Mouse (Mus musculus): ENCODE results near the gene Olfr1425. TPM values are rescaled to one million over a fixed set of nuclear protein-coding genes. Genes with fewer than 3 reads are reported as not detected.
"Not testable (repeated sequence)": the region's sequence is repeated elsewhere in the genome, so short reads cannot be mapped to it uniquely, and the experiment has no call there.

The Olfr1425 gene
- polyA plus RNA-seq (2015; fragmentation: Nextera tagmentation; extraction: Ambion mirVana): not detected in 2 replicates

- H3K4me2 ChIP-seq (ENCODE audit: low read depth, low read length); ATAC-seq (ENCODE audit: insufficient read depth, low FRiP score); H3K27me3 ChIP-seq (ENCODE audit: control insufficient read depth, insufficient read depth, low read length); H3K36me3 ChIP-seq (ENCODE audit: control insufficient read depth, insufficient read depth, low read length); H3K9ac ChIP-seq (ENCODE audit: low read length); H3K4me1 ChIP-seq (ENCODE audit: control insufficient read depth, insufficient read depth, low read length); H3K9me3 ChIP-seq (replicated peaks; ENCODE audit: control insufficient read depth, low read length); H3K4me3 ChIP-seq (replicated peaks; ENCODE audit: low read length); H3K27ac ChIP-seq (ENCODE audit: low read length): not testable (repeated sequence)
- 84% methylated on average over 4 of the region's 4 CpGs for WGBS
Observed at GRCm38 (mm10) chr19:12077631-12078030, at the start of gene Olfr1425. TSS of gene Olfr1425 (minus strand) at chr19:12077731.

DNA sequence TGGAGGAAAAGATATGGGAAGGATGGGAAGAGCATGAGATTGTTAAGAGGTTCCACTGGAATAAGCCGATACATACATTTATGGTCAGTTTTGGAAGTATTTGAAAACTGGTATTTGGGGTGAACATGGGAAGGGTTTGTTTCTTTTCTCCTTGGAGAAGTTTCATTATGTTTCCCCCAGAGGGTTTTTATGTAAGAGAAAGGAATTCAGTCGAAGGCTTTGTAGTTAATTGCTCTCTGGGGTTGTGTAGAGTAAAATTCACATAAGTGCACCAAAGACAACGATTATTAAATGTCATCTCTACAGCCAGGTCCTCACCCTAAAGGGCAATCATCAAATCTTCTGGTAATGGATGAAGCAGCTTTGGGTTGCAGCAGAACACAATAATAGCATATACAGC is 45.6 kb upstream of the Olfr1425 start, which contains the start of gene Olfr76:
Olfr76 (minus strand) TSS at position 101 of the 400 bp plus-strand sequence.
- Histone ChIP-seq H3K36me3 (ENCODE audit: control insufficient read depth, insufficient read depth, low read length) (no peaks in the 10 kb centered on the region), H3K4me3 (replicated peaks; ENCODE audit: low read length) (no peak within 1 kb of the TSS), H3K9me3 (replicated peaks; ENCODE audit: control insufficient read depth, low read length) (no peaks in the 10 kb centered on the region), H3K4me1 (ENCODE audit: control insufficient read depth, insufficient read depth, low read length) (no peaks in the 10 kb centered on the region), H3K27me3 (ENCODE audit: control insufficient read depth, insufficient read depth, low read length) (no peaks in the 10 kb centered on the region), H3K4me2 (ENCODE audit: low read depth, low read length) (no peak within 1 kb of the TSS), H3K9ac (ENCODE audit: low read length) (no peak within 1 kb of the TSS), H3K27ac (ENCODE audit: low read length) (no peak within 1 kb of the TSS)
- ATAC-seq (ENCODE audit: insufficient read depth, low FRiP score): no peak
- 72% methylated on average over 3 of the region's 3 CpGs for WGBS

DNA sequence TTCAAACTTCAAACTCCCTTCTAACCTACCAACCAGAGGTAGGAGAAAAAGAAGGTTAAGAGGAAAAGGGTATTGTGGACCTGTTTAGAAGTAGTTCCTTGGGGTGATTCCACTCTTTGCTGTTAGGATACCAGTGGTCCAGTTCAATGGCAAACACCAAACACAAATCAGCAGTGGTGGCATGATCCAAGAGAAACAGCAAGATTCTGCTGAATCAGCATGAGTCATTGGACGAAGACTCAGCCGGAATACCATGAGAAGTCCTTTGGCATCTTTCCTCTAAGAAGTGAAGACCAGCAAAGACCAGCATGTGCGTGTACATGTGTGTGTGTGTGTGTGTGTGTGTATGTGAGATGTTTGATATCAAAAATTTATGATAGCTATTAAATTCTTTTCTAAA is 38.9 kb upstream of the Olfr1425 start:
- Histone ChIP-seq H3K27ac (ENCODE audit: low read length) (no peak overlapping the region), H3K27me3 (ENCODE audit: control insufficient read depth, insufficient read depth, low read length) (no peaks in the 10 kb centered on the region), H3K9ac (ENCODE audit: low read length) (no peak overlapping the region), H3K36me3 (ENCODE audit: control insufficient read depth, insufficient read depth, low read length) (no peaks in the 10 kb centered on the region), H3K4me2 (ENCODE audit: low read depth, low read length) (no peak overlapping the region), H3K4me1 (ENCODE audit: control insufficient read depth, insufficient read depth, low read length) (no peaks in the 10 kb centered on the region), H3K4me3 (replicated peaks; ENCODE audit: low read length) (no peak overlapping the region), H3K9me3 (replicated peaks; ENCODE audit: control insufficient read depth, low read length) (no peaks in the 10 kb centered on the region)
- 86% methylated on average over 3 of the region's 3 CpGs for WGBS
- no peak for ATAC-seq (ENCODE audit: insufficient read depth, low FRiP score)

DNA sequence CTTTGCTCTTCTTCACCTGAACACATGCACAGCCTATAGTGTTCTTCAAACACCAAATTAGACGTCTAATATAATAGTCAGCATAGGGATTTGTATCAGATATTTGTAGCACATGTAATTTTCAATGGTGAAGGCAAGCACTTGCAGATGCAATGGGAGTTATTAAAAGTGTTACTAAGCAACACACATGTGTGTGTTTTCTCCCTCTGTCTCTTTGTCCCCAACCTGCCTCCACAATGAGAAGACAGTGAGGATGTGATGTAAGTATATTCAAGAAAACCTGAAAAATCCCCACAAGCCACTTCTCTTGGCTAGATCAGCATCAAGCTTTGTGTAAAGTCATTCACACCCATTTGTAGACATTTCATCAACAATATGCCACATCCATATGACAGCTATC is 38.3 kb upstream of the Olfr1425 start, which contains the start of gene Olfr1428:
Olfr1428 (minus strand) TSS at position 101 of the 400 bp plus-strand sequence.
- Histone ChIP-seq H3K9me3 (replicated peaks; ENCODE audit: control insufficient read depth, low read length) (no peaks in the 10 kb centered on the region), H3K9ac (ENCODE audit: low read length) (no peak within 1 kb of the TSS), H3K4me3 (replicated peaks; ENCODE audit: low read length) (no peak within 1 kb of the TSS), H3K4me1 (ENCODE audit: control insufficient read depth, insufficient read depth, low read length) (no peaks in the 10 kb centered on the region), H3K36me3 (ENCODE audit: control insufficient read depth, insufficient read depth, low read length) (no peaks in the 10 kb centered on the region), H3K4me2 (ENCODE audit: low read depth, low read length) (no peak within 1 kb of the TSS), H3K27me3 (ENCODE audit: control insufficient read depth, insufficient read depth, low read length) (no peaks in the 10 kb centered on the region), H3K27ac (ENCODE audit: low read length) (no peak within 1 kb of the TSS)
- no peak for ATAC-seq (ENCODE audit: insufficient read depth, low FRiP score)
- 71% methylated on average over 1 of the region's 1 CpGs for WGBS

GRCm38 (mm10) chr19:12113807-12114206 is 36.3 kb upstream of the Olfr1425 start:
- Histone ChIP-seq H3K9me3 (replicated peaks; ENCODE audit: control insufficient read depth, low read length) (no peaks in the 10 kb centered on the region), H3K4me2 (ENCODE audit: low read depth, low read length) (no peak overlapping the region), H3K4me1 (ENCODE audit: control insufficient read depth, insufficient read depth, low read length) (no peaks in the 10 kb centered on the region), H3K27ac (ENCODE audit: low read length) (no peak overlapping the region), H3K36me3 (ENCODE audit: control insufficient read depth, insufficient read depth, low read length) (no peaks in the 10 kb centered on the region), H3K27me3 (ENCODE audit: control insufficient read depth, insufficient read depth, low read length) (no peaks in the 10 kb centered on the region), H3K9ac (ENCODE audit: low read length) (no peak overlapping the region), H3K4me3 (replicated peaks; ENCODE audit: low read length) (no peak overlapping the region)
- ATAC-seq (ENCODE audit: insufficient read depth, low FRiP score): no peak
- 42% methylated on average over 1 of the region's 1 CpGs for WGBS

- Histone ChIP-seq H3K4me2 (ENCODE audit: low read depth, low read length) (no peak overlapping the region), H3K27me3 (ENCODE audit: control insufficient read depth, insufficient read depth, low read length) (no peaks in the 10 kb centered on the region), H3K4me3 (replicated peaks; ENCODE audit: low read length) (no peak overlapping the region), H3K27ac (ENCODE audit: low read length) (no peak overlapping the region), H3K36me3 (ENCODE audit: control insufficient read depth, insufficient read depth, low read length) (no peaks in the 10 kb centered on the region), H3K9ac (ENCODE audit: low read length) (no peak overlapping the region), H3K4me1 (ENCODE audit: control insufficient read depth, insufficient read depth, low read length) (no peaks in the 10 kb centered on the region), H3K9me3 (replicated peaks; ENCODE audit: control insufficient read depth, low read length) (no peaks in the 10 kb centered on the region)
- no peak for ATAC-seq (ENCODE audit: insufficient read depth, low FRiP score)
- 54% methylated on average over 1 of the region's 1 CpGs for WGBS
Observed at GRCm38 (mm10) chr19:12104541-12104940, 27.0 kb upstream of the Olfr1425 start.

DNA sequence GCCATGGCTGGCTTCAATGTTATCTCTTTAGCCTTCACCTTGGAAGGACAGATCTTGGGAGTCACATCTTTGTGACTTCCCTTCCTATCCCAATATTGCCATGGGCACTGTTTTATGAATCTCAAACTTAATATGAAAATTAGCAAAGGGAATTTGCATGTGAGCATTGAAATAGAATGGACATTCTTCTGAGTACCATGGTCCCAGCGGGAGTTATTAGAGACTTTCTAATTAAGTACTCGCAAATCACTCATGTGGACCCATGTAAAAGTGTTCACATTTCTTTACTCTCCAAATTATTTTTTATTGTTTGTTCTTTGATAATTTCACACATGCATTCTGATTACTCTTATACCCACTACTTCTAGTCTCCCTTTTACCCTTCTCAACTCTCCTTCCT is 25.7 kb upstream of the Olfr1425 start, which contains the start of gene Olfr1427:
Olfr1427 (minus strand) TSS at position 101 of the 400 bp plus-strand sequence.
- no peak for ATAC-seq (ENCODE audit: insufficient read depth, low FRiP score)
- Histone ChIP-seq H3K27ac (ENCODE audit: low read length) (no peak within 1 kb of the TSS), H3K4me2 (ENCODE audit: low read depth, low read length) (no peak within 1 kb of the TSS), H3K9me3 (replicated peaks; ENCODE audit: control insufficient read depth, low read length) (no peaks in the 10 kb centered on the region), H3K27me3 (ENCODE audit: control insufficient read depth, insufficient read depth, low read length) (no peaks in the 10 kb centered on the region), H3K36me3 (ENCODE audit: control insufficient read depth, insufficient read depth, low read length) (no peaks in the 10 kb centered on the region), H3K4me1 (ENCODE audit: control insufficient read depth, insufficient read depth, low read length) (no peaks in the 10 kb centered on the region), H3K9ac (ENCODE audit: low read length) (no peak within 1 kb of the TSS), H3K4me3 (replicated peaks; ENCODE audit: low read length) (no peak within 1 kb of the TSS)
- WGBS: 98% methylated on average over 2 of the region's 2 CpGs

GRCm38 (mm10) chr19:12091913-12092312 is 14.4 kb upstream of the Olfr1425 start, which contains the start of gene Olfr1426:
TSS of gene Olfr1426 (minus strand) at chr19:12092013.
- no peak for ATAC-seq (ENCODE audit: insufficient read depth, low FRiP score)
- Histone ChIP-seq H3K4me3 (replicated peaks; ENCODE audit: low read length) (no peak within 1 kb of the TSS), H3K9ac (ENCODE audit: low read length) (no peak within 1 kb of the TSS), H3K27ac (ENCODE audit: low read length) (no peak within 1 kb of the TSS), H3K9me3 (replicated peaks; ENCODE audit: control insufficient read depth, low read length) (no peaks in the 10 kb centered on the region), H3K4me1 (ENCODE audit: control insufficient read depth, insufficient read depth, low read length) (no peaks in the 10 kb centered on the region), H3K27me3 (ENCODE audit: control insufficient read depth, insufficient read depth, low read length) (no peaks in the 10 kb centered on the region), H3K36me3 (ENCODE audit: control insufficient read depth, insufficient read depth, low read length) (no peaks in the 10 kb centered on the region), H3K4me2 (ENCODE audit: low read depth, low read length) (no peak within 1 kb of the TSS)
- WGBS: 74% methylated on average over 1 of the region's 1 CpGs

DNA sequence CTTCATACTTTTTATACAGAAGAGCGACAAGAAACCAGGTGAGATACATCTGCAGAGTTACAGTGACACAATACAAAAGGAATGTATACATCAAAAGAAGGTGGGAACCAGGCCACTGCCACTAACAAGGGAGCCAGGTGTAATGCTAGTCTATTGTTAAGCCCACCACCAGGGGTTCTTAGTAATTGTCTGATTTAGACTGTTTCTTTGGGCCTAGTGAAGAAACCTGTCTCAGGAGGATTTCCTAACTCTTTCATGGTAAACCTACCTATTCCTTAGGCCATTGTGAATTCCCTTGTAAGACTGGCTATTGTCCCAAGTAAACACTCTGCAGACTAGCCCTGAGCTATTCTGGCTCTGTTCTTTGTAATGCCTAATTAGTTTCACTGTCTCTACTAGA is 8.0 kb downstream of the Olfr1425 start:
- H3K4me1 ChIP-seq (ENCODE audit: control insufficient read depth, insufficient read depth, low read length); H3K9me3 ChIP-seq (replicated peaks; ENCODE audit: control insufficient read depth, low read length); H3K36me3 ChIP-seq (ENCODE audit: control insufficient read depth, insufficient read depth, low read length); H3K4me2 ChIP-seq (ENCODE audit: low read depth, low read length); H3K4me3 ChIP-seq (replicated peaks; ENCODE audit: low read length); H3K27me3 ChIP-seq (ENCODE audit: control insufficient read depth, insufficient read depth, low read length); H3K9ac ChIP-seq (ENCODE audit: low read length); ATAC-seq (ENCODE audit: insufficient read depth, low FRiP score); H3K27ac ChIP-seq (ENCODE audit: low read length): not testable (repeated sequence)
- 76% methylated on average over 1 of the region's 1 CpGs for WGBS
